Mouse (Mus musculus) intestine, embryonic 15.5 days (tissue): Measurements from ENCODE around the gene Ntn3. TPM values are rescaled to one million over a fixed set of nuclear protein-coding genes. Genes with fewer than 3 reads are reported as not detected.
A peak's percentile ranks its signal among the peaks of the same experiment; 100 is the strongest.

Source experiments
- ATAC-seq: fragments of 200-750 bp; cut with Nextera tagmentation; 2 replicates; pipeline ENCODE4 v1.8.0; 2017; ENCODE audit warnings: moderate TSS enrichment, moderate library complexity
- H3K27ac ChIP-seq: fragments of 300-500 bp; sonication (generic); 2 replicates; pipeline ENCODE4 v1.5.1; 2015; ENCODE audit warnings: mild to moderate bottlenecking, inconsistent platforms
- H3K27me3 ChIP-seq: fragments of 300-500 bp; sonication (generic); replicated peaks from 2 replicates; pipeline ENCODE4 v1.6.1; 2015; ENCODE audit warnings: inconsistent platforms
- H3K36me3 ChIP-seq: fragments of 300-500 bp; sonication (generic); 2 replicates; pipeline ENCODE4 v1.6.1; 2015; ENCODE audit warnings: inconsistent platforms
- H3K4me1 ChIP-seq: fragments of 300-500 bp; sonication (generic); replicated peaks from 2 replicates; pipeline ENCODE4 v1.6.1; 2015; ENCODE audit warnings: inconsistent platforms
- H3K4me2 ChIP-seq: fragments of 300-500 bp; sonication (generic); replicated peaks from 2 replicates; pipeline ENCODE4 v1.6.1; 2015; ENCODE audit warnings: mild to moderate bottlenecking, inconsistent platforms
- H3K4me3 ChIP-seq: fragments of 300-500 bp; sonication (generic); replicated peaks from 2 replicates; pipeline ENCODE4 v1.5.1; 2015; ENCODE audit warnings: inconsistent platforms
- H3K9ac ChIP-seq: fragments of 300-500 bp; sonication (generic); 2 replicates; pipeline ENCODE4 v1.6.1; 2015; ENCODE audit warnings: inconsistent platforms
- H3K9me3 ChIP-seq: fragments of 300-500 bp; sonication (generic); 2 replicates; pipeline ENCODE4 v1.6.1; 2016; ENCODE audit warnings: inconsistent platforms
- WGBS: fragments of 180-500 bp; shearing (Covaris S2); methylation state at CpG from one replicate; pipeline ENCODE4 v1.1.7; 2015; 5-methylcytosine and 5-hydroxymethylcytosine counted together
- polyA plus RNA-seq: library from polyadenylated mRNA; unstranded; fragments of >200 nt; fragmentation: Nextera tagmentation; extraction: Ambion mirVana; gene quantifications from 2 replicates; pipeline ENCODE4 v1.2.1, GENCODE M21; 2015

Ntn3 gene
- polyA plus RNA-seq, 1 experiment from 2014 or later: 6.2 TPM

GRCm38 (mm10) chr17:24169317-24170065 is 39.8 kb downstream of the Ntn3 start, which contains the start of gene Atp6v0c:
TSS of gene Atp6v0c (minus strand) at chr17:24169702.
- WGBS: under 1% methylated on average over 58 of the region's 58 CpGs
- no peaks in the 10 kb centered on the region for H3K27me3 ChIP-seq
- H3K9ac ChIP-seq: peak within 1 kb of the TSS; percentile 89
- peak within 1 kb of the TSS; percentile 97 for H3K27ac ChIP-seq
- peak within 1 kb of the TSS; percentile 87 for H3K4me2 ChIP-seq
- H3K36me3 ChIP-seq: peaks cover 7% of the 10 kb centered on the region; the same call in 1 of the 2 replicates
- peaks cover 18% of the 10 kb centered on the region for H3K4me1 ChIP-seq
- no peaks in the 10 kb centered on the region for H3K9me3 ChIP-seq
- ATAC-seq: peak; percentile 92
- peak within 1 kb of the TSS; percentile 86 for H3K4me3 ChIP-seq

- H3K4me1 ChIP-seq: peaks cover 18% of the 10 kb centered on the region
- H3K36me3 ChIP-seq: peaks cover 7% of the 10 kb centered on the region; the same call in 1 of the 2 replicates
- peak overlapping the region; percentile 87 for H3K4me2 ChIP-seq
- under 1% methylated on average over 40 of the region's 41 CpGs for WGBS
- peak; percentile 55 for ATAC-seq
- no peaks in the 10 kb centered on the region for H3K27me3 ChIP-seq
- H3K9me3 ChIP-seq: no peaks in the 10 kb centered on the region
- peak overlapping the region; percentile 86 for H3K4me3 ChIP-seq
- H3K9ac ChIP-seq: peak overlapping the region; percentile 89
- peak overlapping the region; percentile 97 for H3K27ac ChIP-seq
Measured at GRCm38 (mm10) chr17:24168590-24169277, 40.6 kb downstream of the Ntn3 start.

GRCm38 (mm10) chr17:24167891-24168505 is 41.3 kb downstream of the Ntn3 start:
- H3K4me1 ChIP-seq: peaks cover 18% of the 10 kb centered on the region
- peak overlapping the region; percentile 89 for H3K9ac ChIP-seq
- H3K4me3 ChIP-seq: peak overlapping the region; percentile 86
- 48% methylated on average over 7 of the region's 7 CpGs for WGBS
- peaks cover 7% of the 10 kb centered on the region; the same call in 1 of the 2 replicates for H3K36me3 ChIP-seq
- H3K27me3 ChIP-seq: no peaks in the 10 kb centered on the region
- H3K27ac ChIP-seq: peak overlapping the region; percentile 97; the same call in 1 of the 2 replicates
- no peak for ATAC-seq
- peak overlapping the region; percentile 87 for H3K4me2 ChIP-seq
- H3K9me3 ChIP-seq: no peaks in the 10 kb centered on the region

- no peak overlapping the region for H3K27ac ChIP-seq
- peaks cover 24% of the 10 kb centered on the region for H3K4me1 ChIP-seq
- ATAC-seq: no peak
- no peak overlapping the region; the same call in 1 of the 2 replicates for H3K4me3 ChIP-seq
- no peaks in the 10 kb centered on the region for H3K27me3 ChIP-seq
- peak overlapping the region; percentile 87; the same call in 1 of the 2 replicates for H3K4me2 ChIP-seq
- no peak overlapping the region for H3K9ac ChIP-seq
- peaks cover 7% of the 10 kb centered on the region; the same call in 1 of the 2 replicates for H3K36me3 ChIP-seq
- 80% methylated on average over 6 of the region's 6 CpGs for WGBS
- H3K9me3 ChIP-seq: no peaks in the 10 kb centered on the region
Measured at GRCm38 (mm10) chr17:24167120-24167519, 42.2 kb downstream of the Ntn3 start.

GRCm38 (mm10) chr17:24164566-24165259 is 44.6 kb downstream of the Ntn3 start:
- no peak for ATAC-seq
- 0 out of 2 replicates have a peak overlapping the region, but pooled peaks have one; percentile 25 for H3K27ac ChIP-seq
- H3K9me3 ChIP-seq: no peaks in the 10 kb centered on the region
- H3K4me3 ChIP-seq: no peak overlapping the region
- H3K4me1 ChIP-seq: peaks cover 27% of the 10 kb centered on the region
- whole genome bisulfite sequencing: 79% methylated on average over 11 of the region's 11 CpGs
- H3K27me3 ChIP-seq: no peaks in the 10 kb centered on the region
- peaks cover 7% of the 10 kb centered on the region; the same call in 1 of the 2 replicates for H3K36me3 ChIP-seq
- no peak overlapping the region for H3K9ac ChIP-seq
- no peak overlapping the region for H3K4me2 ChIP-seq

GRCm38 (mm10) chr17:24163176-24163962 is 46.0 kb downstream of the Ntn3 start, which contains the start of gene Amdhd2:
TSS of gene Amdhd2 (minus strand) at chr17:24163766.
- peak within 1 kb of the TSS; percentile 61 for H3K4me3 ChIP-seq
- peaks cover 27% of the 10 kb centered on the region for H3K4me1 ChIP-seq
- H3K36me3 ChIP-seq: peaks cover 7% of the 10 kb centered on the region; the same call in 1 of the 2 replicates
- H3K27ac ChIP-seq: peak within 1 kb of the TSS; percentile 75
- H3K9ac ChIP-seq: peak within 1 kb of the TSS; percentile 68
- no peaks in the 10 kb centered on the region for H3K27me3 ChIP-seq
- ATAC-seq: peak; percentile 87
- peak within 1 kb of the TSS; percentile 95 for H3K4me2 ChIP-seq
- H3K9me3 ChIP-seq: no peaks in the 10 kb centered on the region
- WGBS: under 1% methylated on average over 47 of the region's 47 CpGs

- WGBS: 15% methylated on average over 17 of the region's 17 CpGs
Measured at GRCm38 (mm10) chr17:24162584-24163175, 46.7 kb downstream of the Ntn3 start.

GRCm38 (mm10) chr17:24161466-24161865 is 47.9 kb downstream of the Ntn3 start:
- Histone ChIP-seq H3K9ac (no peak overlapping the region), H3K4me3 (no peak overlapping the region), H3K27ac (no peak overlapping the region), H3K4me2 (no peak overlapping the region), H3K36me3 (peaks cover 9% of the 10 kb centered on the region; the same call in 1 of the 2 replicates), H3K27me3 (no peaks in the 10 kb centered on the region), H3K4me1 (peaks cover 16% of the 10 kb centered on the region), H3K9me3 (no peaks in the 10 kb centered on the region)
- no peak for ATAC-seq
- 83% methylated on average over 5 of the region's 5 CpGs for WGBS

More at GRCm38 (mm10) chr17:24162584-24163175, 46.7 kb downstream of the Ntn3 start:
- peaks cover 21% of the 10 kb centered on the region for H3K4me1 ChIP-seq
- H3K36me3 ChIP-seq: peaks cover 10% of the 10 kb centered on the region; the same call in 1 of the 2 replicates
- H3K4me3 ChIP-seq: peak overlapping the region; percentile 61
- peak overlapping the region; percentile 68 for H3K9ac ChIP-seq
- H3K9me3 ChIP-seq: no peaks in the 10 kb centered on the region
- peak overlapping the region; percentile 95 for H3K4me2 ChIP-seq
- H3K27me3 ChIP-seq: no peaks in the 10 kb centered on the region
- peak overlapping the region; percentile 75 for H3K27ac ChIP-seq
- peak; percentile 40 for ATAC-seq

GRCm38 (mm10) chr17:24157526-24157925 is 51.8 kb downstream of the Ntn3 start:
- 90% methylated on average over 4 of the region's 4 CpGs for WGBS

GRCm38 (mm10) chr17:24157121-24157520 is 52.2 kb downstream of the Ntn3 start:
- H3K9me3 ChIP-seq: no peaks in the 10 kb centered on the region
- H3K4me2 ChIP-seq: no peak overlapping the region
- peaks cover 6% of the 10 kb centered on the region; the same call in 1 of the 2 replicates for H3K4me1 ChIP-seq
- H3K27ac ChIP-seq: no peak overlapping the region
- no peaks in the 10 kb centered on the region for H3K27me3 ChIP-seq
- H3K36me3 ChIP-seq: 0 out of 2 replicates have a peak, but pooled peaks cover 3% of the 10 kb centered on the region
- ATAC-seq: no peak
- WGBS: 91% methylated on average over 6 of the region's 6 CpGs
- no peak overlapping the region for H3K4me3 ChIP-seq
- no peak overlapping the region for H3K9ac ChIP-seq

More at GRCm38 (mm10) chr17:24157526-24157925, 51.8 kb downstream of the Ntn3 start:
- Histone ChIP-seq H3K9me3 (no peaks in the 10 kb centered on the region), H3K9ac (no peak overlapping the region; the same call in 1 of the 2 replicates), H3K4me1 (peaks cover 5% of the 10 kb centered on the region), H3K4me3 (no peak overlapping the region), H3K27ac (no peak overlapping the region), H3K27me3 (no peaks in the 10 kb centered on the region), H3K4me2 (no peak overlapping the region), H3K36me3 (0 out of 2 replicates have a peak, but pooled peaks cover 3% of the 10 kb centered on the region)
- no peak for ATAC-seq
